Mouse (Mus musculus) adrenal gland, postnatal 14 days (tissue): ENCODE measurements around the gene Polr2i. TPM values are rescaled to one million over a fixed set of nuclear protein-coding genes. Genes with fewer than 3 reads are reported as not detected.
"Not testable (repeated sequence)": the region's sequence is repeated elsewhere in the genome, so short reads cannot be mapped to it uniquely, and the experiment has no call there.

ENCODE experiments used
- DNase-seq: peaks from one replicate; pipeline ENCODE4 v3.0.0; 2021; ENCODE audit warnings: mixed read lengths
- total RNA-seq: library from RNA; stranded (reverse); gene quantifications from 2 replicates; pipeline ENCODE4 v1.2.3, GENCODE M21; 2021

Gene Polr2i
- total RNA-seq, 1 experiment from 2014 or later: 95.5 TPM

GRCm38 (mm10) chr7:30204380-30204779, 27.4 kb upstream of the Polr2i start:
- DNase-seq: peak; percentile 56

GRCm38 (mm10) chr7:30205383-30205782, 26.4 kb upstream of the Polr2i start:
- peak; percentile 79 for DNase-seq

- peak; percentile 1 for DNase-seq
Observed at GRCm38 (mm10) chr7:30206364-30206763, 25.4 kb upstream of the Polr2i start.

GRCm38 (mm10) chr7:30211025-30211424, 20.7 kb upstream of the Polr2i start:
- DNase-seq: peak; percentile 2

- DNase-seq: peak; percentile 48
Observed at GRCm38 (mm10) chr7:30213881-30214280, 17.9 kb upstream of the Polr2i start.

- peak; percentile 5 for DNase-seq
Observed at GRCm38 (mm10) chr7:30215875-30216274, 15.9 kb upstream of the Polr2i start.

GRCm38 (mm10) chr7:30216723-30217151, 15.0 kb upstream of the Polr2i start:
- peak; percentile 89 for DNase-seq

GRCm38 (mm10) chr7:30217277-30217676, 14.5 kb upstream of the Polr2i start:
- no peak for DNase-seq

- peak; percentile 78 for DNase-seq
Observed at GRCm38 (mm10) chr7:30219293-30220007, 12.3 kb upstream of the Polr2i start.

GRCm38 (mm10) chr7:30220008-30220356, 11.8 kb upstream of the Polr2i start:
- DNase-seq: no peak

GRCm38 (mm10) chr7:30221433-30221832, 10.3 kb upstream of the Polr2i start:
- DNase-seq: peak; percentile 23

- DNase-seq: no peak
Observed at GRCm38 (mm10) chr7:30222205-30222604, 9.5 kb upstream of the Polr2i start.

- DNase-seq: no peak
Observed at GRCm38 (mm10) chr7:30224206-30224605, 7.5 kb upstream of the Polr2i start.

- DNase-seq: no peak
Observed at GRCm38 (mm10) chr7:30231328-30231668, 450 bp upstream of the Polr2i start.

GRCm38 (mm10) chr7:30232631-30233148, 942 bp downstream of the Polr2i start:
- DNase-seq: peak; percentile 86

- peak; percentile 22 for DNase-seq
Observed at GRCm38 (mm10) chr7:30233387-30233786, 1.6 kb downstream of the Polr2i start.

- DNase-seq: peak; percentile 63
Observed at GRCm38 (mm10) chr7:30234276-30234858, 2.6 kb downstream of the Polr2i start.

- no peak for DNase-seq
Observed at GRCm38 (mm10) chr7:30235091-30235490, 3.3 kb downstream of the Polr2i start.

GRCm38 (mm10) chr7:30235625-30236024, 3.9 kb downstream of the Polr2i start, which contains the start of gene Ovol3:
Gene Ovol3, minus strand, starts transcription at chr7:30235725.
- DNase-seq: no peak

- not testable (repeated sequence) for DNase-seq
Observed at GRCm38 (mm10) chr7:30237374-30237773, 5.6 kb downstream of the Polr2i start.

- peak; percentile 74 for DNase-seq
Observed at GRCm38 (mm10) chr7:30251956-30252954, 20.5 kb downstream of the Polr2i start.

GRCm38 (mm10) chr7:30265041-30265440, 33.3 kb downstream of the Polr2i start:
- peak; percentile 26 for DNase-seq
